Mouse (Mus musculus): ENCODE results near the gene Tas2r139.
"Not testable (repeated sequence)": the region's sequence is repeated elsewhere in the genome, so short reads cannot be mapped to it uniquely, and the experiment has no call there.

Tas2r139 gene

DNA sequence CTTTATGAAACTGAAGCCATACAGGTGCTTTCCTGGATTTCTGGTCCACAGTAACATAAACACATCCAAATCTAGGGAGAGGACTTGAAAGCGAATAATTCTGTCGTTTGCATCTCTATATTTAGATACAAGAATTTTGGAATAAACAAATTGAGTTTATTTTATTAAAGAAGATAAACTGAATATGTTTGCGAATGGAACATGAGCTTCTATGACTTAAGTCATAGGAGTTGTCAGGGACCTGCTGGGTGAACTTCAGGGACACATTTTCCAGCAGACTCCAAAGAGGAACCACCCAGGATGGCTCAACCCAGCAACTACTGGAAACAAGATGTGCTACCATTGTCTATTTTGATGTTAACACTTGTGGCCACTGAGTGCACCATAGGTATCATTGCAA lies at the start of gene Tas2r139:
Tas2r139 (plus strand) TSS at position 301 of the 400 bp plus-strand sequence.
- DNase-seq (ENCODE audit: low read depth in 1 of 2, low spot score in 2 of 2) = no peak

DNA sequence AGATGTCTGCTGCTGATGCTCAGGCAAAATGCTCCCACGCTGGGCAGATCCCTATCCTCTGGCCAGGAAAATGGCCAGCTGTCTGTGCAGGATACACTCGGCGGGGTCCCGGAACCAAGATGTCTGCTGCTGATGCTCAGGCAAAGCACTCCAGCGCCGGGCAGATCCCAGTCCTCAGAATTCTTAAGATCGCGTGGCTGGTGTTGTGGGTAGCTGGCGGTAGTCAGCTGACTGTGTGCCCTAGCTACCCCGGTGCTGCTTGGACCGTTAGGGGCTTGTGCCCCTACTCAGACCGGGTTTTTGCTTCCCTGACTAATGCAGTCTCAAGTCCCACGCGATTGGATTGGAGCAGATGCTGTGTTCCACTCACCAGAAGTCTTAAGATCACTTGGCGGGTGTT lies 10.4 kb downstream of the Tas2r139 start:
- DNase-seq (ENCODE audit: low read depth in 1 of 2, low spot score in 2 of 2) = not testable (repeated sequence)

DNA sequence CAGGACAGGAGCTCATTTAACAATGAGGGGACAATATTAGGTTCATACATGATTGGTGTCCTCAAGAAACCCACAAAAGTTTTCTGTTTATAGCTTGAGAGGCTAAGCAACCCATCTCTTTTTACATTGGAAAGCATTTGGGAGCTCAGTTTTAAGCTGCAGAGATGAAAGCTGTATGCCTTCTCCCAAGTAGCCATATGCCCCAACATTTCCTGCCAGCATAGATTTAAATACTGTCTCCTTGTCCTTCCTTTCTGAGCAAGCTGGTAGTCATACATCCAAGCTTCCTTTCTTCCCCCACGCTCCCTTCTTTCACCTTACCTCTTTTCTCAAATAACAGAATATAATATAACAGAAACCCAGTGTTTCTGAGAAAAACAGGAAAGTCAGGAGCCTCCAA lies 41.7 kb downstream of the Tas2r139 start:
- no peak for DNase-seq (ENCODE audit: low read depth in 1 of 2, low spot score in 2 of 2)

DNA sequence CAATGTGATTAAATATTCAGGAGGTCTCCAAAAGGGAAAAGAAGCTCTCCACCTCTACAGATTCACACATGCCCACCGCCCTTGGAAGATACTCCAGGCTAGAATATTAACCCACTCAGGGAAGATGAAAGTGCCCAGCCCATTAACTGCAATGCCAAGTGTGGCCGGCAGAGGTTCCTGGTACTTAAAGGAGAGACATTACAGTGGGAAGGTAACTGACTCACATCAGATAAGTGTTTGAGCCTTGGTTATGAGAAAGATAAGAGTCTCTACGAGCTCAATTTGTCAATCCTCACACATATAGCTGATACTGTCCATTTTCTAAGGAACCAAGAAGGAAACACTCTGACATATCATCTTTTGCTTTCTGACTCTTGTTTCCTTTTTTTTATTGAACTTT lies 45.5 kb downstream of the Tas2r139 start:
- DNase-seq (ENCODE audit: low read depth in 1 of 2, low spot score in 2 of 2) = no peak

All from monocyte, adult 2 months (primary cell).